Mouse (Mus musculus) forebrain, embryonic 10.5 days (tissue): ENCODE results near the gene Gvin1. TPM values are rescaled to one million over a fixed set of nuclear protein-coding genes. Genes with fewer than 3 reads are reported as not detected.
"Not testable (repeated sequence)": the region's sequence is repeated elsewhere in the genome, so short reads cannot be mapped to it uniquely, and the experiment has no call there.

Experiments
- DNase-seq: peaks from one replicate; pipeline ENCODE4 v3.0.0-alpha.2; 2017; ENCODE audit warnings: low spot score; ENCODE audit errors: extremely low spot score
- H3K27ac ChIP-seq: fragments of 300-500 bp; sonication (generic); 2 replicates; pipeline ENCODE4 v1.5.1; 2016; ENCODE audit warnings: mild to moderate bottlenecking
- H3K27me3 ChIP-seq: fragments of 300-500 bp; sonication (generic); 2 replicates; pipeline ENCODE4 v1.6.1; 2016; ENCODE audit warnings: mild to moderate bottlenecking; ENCODE audit not compliant: poor library complexity, severe bottlenecking
- H3K36me3 ChIP-seq: fragments of 300-500 bp; sonication (generic); replicated peaks from 2 replicates; pipeline ENCODE4 v1.6.1; 2016; ENCODE audit warnings: mild to moderate bottlenecking, moderate library complexity
- H3K4me1 ChIP-seq: fragments of 300-500 bp; sonication (generic); 2 replicates; pipeline ENCODE4 v1.6.1; 2016
- H3K4me3 ChIP-seq: fragments of 300-500 bp; sonication (generic); 2 replicates; pipeline ENCODE4 v1.5.1; 2016; ENCODE audit warnings: mild to moderate bottlenecking, moderate library complexity
- H3K9me3 ChIP-seq: fragments of 300-500 bp; sonication (generic); 2 replicates; pipeline ENCODE4 v1.6.1; 2016; ENCODE audit warnings: mild to moderate bottlenecking, moderate library complexity
- WGBS: fragments of 180-500 bp; shearing (Covaris S2); methylation state at CpG from one replicate; pipeline ENCODE4 v1.1.7; 2016; 5-methylcytosine and 5-hydroxymethylcytosine counted together
- polyA plus RNA-seq: library from polyadenylated mRNA; unstranded; fragments of >200 nt; fragmentation: Nextera tagmentation; extraction: Ambion mirVana; gene quantifications from 2 replicates; pipeline ENCODE4 v1.2.1, GENCODE M21; 2016

Gene Gvin1
- polyA plus RNA-seq: 0.06 TPM in 1 of 2 replicates, not detected in the other

DNA sequence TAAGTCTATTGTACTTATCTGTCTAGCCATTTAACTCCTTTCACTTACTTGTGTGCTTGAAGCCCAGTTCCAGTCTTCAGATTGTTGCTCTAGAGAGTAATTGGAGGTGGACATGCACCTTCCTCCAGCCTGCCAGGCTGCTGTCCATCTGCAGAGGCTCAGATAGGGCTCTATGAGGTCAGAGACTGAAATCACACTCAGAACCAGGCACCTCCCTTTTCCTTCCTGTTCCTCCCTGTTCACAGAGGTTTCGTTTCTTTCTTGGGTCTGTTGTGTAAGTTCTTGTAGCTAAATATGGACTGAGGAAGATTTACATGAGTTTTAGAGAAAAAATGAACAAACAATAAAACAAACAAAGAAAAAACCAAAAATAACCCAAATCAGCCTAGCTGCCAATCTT is at the start of gene Gvin1:
Gvin1 (minus strand) TSS at position 150 of the 400 bp plus-strand sequence.
- H3K27ac ChIP-seq, H3K4me3 ChIP-seq, H3K36me3 ChIP-seq, H3K4me1 ChIP-seq, H3K9me3 ChIP-seq, DNase-seq, H3K27me3 ChIP-seq: not testable (repeated sequence)
- WGBS: 78% methylated on average over 1 of the region's 1 CpGs

DNA sequence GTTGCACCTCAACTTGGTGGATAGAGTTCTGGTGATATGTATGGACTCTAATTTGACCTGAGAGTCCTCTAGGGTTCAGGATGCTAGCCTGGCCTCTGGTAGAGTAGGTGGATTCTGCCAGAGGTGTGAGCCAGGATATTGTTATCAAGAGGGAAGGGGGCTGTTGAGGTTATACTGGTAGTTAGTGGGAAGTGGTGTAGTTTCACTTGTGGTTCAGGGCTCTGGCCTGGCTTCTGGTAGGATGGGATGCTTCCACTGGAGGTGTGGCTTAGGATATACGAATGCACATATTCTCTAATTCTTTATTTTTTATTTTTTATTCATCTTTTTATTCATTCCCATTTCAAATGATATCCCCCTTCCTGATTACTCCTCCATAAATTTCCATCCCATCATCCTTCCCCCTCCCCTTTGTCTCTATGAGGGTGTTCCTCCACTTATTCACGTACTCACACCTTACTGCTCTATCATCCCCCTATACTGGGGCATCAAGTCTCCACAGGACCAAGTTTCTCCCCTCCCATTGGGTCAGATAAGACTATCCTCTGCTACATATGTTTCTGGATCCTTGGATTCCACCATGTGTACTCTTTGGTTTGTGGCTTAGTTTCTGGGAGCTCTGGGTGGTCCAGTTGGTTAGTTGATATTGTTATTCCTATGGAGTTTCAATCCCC is 36.9 kb upstream of the Gvin1 start:
- Histone ChIP-seq H3K36me3 (no peaks in the 10 kb centered on the region), H3K27ac (no peak overlapping the region), H3K4me3 (no peak overlapping the region), H3K9me3 (peaks cover 7% of the 10 kb centered on the region), H3K27me3 (no peaks in the 10 kb centered on the region), H3K4me1 (no peaks in the 10 kb centered on the region)
- WGBS: 85% methylated on average over 2 of the region's 2 CpGs
- no peak for DNase-seq

DNA sequence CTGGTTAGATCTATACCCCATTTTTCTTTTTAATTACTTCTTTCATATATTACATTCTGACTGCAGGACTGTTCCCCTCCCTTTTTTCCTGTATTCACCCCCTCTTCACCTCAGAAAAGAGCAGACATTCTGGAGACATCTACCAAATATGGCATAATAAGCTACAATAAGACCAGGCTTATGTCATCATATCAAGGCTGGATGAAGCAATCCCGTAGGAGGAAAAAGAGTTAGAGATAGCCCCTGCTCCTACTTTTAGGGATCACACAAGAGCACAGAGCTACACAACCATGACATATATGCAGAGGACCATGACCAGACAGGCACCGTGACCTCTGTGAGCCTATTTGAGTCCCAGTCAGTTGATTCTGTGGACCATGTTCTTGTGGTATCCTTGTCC is 33.8 kb upstream of the Gvin1 start:
- H3K36me3 ChIP-seq: no peaks in the 10 kb centered on the region
- H3K27me3 ChIP-seq: no peaks in the 10 kb centered on the region
- no peak overlapping the region for H3K27ac ChIP-seq
- no peak for DNase-seq
- WGBS: 90% methylated on average over 2 of the region's 2 CpGs
- H3K4me3 ChIP-seq: no peak overlapping the region
- H3K9me3 ChIP-seq: peaks cover 7% of the 10 kb centered on the region
- H3K4me1 ChIP-seq: no peaks in the 10 kb centered on the region

DNA sequence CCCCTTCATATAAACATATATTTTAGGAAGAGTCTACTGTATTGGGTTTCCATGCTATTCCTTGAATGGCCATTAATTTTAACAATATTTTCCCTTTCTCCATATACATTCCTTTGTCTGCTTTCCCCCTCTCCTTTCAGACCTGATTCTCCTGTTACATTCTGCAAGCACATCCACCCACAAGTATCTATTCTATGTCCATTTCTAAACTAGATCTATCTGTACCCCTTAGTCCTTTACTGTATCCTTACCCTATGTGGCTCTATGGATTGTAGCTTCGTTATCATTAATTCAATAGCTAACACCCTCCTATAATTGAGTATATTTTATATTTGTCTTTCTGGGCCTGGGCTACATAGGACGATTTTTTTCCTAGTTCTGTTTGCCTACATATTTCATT is 33.1 kb upstream of the Gvin1 start:
- Histone ChIP-seq H3K9me3 (peaks cover 4% of the 10 kb centered on the region), H3K36me3 (no peaks in the 10 kb centered on the region), H3K4me1 (no peaks in the 10 kb centered on the region), H3K27me3 (no peaks in the 10 kb centered on the region), H3K4me3 (no peak overlapping the region), H3K27ac (no peak overlapping the region)
- no peak for DNase-seq
- WGBS: 86% methylated on average over 2 of the region's 2 CpGs

DNA sequence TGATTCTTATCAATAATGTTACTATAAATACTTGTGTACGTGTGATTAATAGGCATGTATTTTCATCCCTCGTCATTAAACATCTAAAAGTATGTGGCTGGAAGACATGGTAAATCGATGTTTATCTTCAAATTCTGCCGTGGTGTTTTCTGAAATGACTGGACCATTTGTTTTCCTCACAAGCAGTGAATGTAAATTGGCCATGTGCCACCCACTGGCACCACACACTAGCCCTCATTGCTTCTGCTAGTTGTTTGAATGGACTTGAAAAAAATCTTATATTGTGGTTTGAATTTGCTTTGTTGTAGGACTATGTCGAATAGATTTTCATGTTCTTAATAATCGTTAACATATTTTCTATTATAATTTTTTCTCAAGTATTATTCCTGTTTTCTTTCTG is 30.5 kb upstream of the Gvin1 start:
- DNase-seq: no peak
- Histone ChIP-seq H3K4me3 (no peak overlapping the region), H3K4me1 (no peaks in the 10 kb centered on the region), H3K9me3 (peaks cover 5% of the 10 kb centered on the region; the same call in 1 of the 2 replicates), H3K27ac (no peak overlapping the region), H3K27me3 (no peaks in the 10 kb centered on the region), H3K36me3 (no peaks in the 10 kb centered on the region)
- WGBS: 89% methylated on average over 6 of the region's 6 CpGs

DNA sequence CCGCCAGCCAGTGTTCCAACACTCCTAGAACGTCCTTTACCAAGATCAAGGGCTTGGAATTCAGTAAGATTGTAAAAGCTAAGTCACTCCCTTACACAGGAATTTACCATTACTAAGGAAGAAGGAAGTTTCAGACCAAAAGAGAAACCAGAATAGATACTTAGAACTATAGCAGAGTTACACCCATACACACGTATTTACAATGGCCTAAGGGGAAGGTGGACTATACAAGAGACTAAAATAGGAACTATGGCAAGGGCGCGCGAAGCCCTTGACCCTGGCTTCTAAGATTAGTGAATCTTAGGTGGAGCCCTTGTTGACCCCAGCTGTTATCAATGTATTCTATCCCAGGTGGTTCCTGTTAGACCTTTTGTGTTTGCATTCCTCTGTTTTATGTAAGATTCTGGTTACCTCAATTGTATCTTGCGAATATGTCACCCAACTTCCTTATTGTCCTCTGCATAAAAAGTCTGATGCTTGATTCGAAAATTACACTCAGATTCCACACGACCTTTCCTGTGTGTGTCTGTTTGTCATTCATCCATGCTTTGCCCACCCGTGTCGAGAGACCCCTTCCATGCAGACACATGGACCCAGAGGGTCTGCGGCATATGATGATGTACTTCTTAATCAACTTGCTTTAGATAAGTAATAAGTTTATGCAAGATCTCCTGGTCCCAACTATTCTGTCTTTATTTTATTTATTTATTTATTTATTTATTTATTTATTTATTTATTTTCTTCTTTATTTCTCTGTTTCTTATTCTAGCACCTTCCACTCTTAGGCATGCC is 25.6 kb upstream of the Gvin1 start:
- whole genome bisulfite sequencing: 92% methylated on average over 12 of the region's 12 CpGs
- not testable (repeated sequence) for H3K36me3 ChIP-seq, H3K4me1 ChIP-seq, H3K4me3 ChIP-seq, DNase-seq, H3K27ac ChIP-seq, H3K27me3 ChIP-seq
- peaks cover 17% of the 10 kb centered on the region; the same call in 1 of the 2 replicates for H3K9me3 ChIP-seq

DNA sequence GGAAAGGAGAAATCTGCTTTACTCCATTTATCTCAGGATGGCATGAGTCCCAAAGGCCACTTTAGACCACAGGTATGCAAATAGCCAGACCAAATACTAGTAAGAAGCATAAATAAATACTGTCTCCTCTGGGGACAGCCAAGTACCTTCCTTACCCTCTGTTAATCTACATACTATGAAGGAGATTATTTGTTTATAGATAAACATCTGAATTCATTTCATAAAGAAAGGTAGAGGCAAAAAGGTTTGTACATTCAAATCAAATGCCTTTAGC is 22.0 kb upstream of the Gvin1 start:
- Histone ChIP-seq H3K4me3 (no peak overlapping the region), H3K36me3 (no peaks in the 10 kb centered on the region), H3K4me1 (no peaks in the 10 kb centered on the region), H3K27ac (no peak overlapping the region), H3K9me3 (peaks cover 17% of the 10 kb centered on the region; the same call in 1 of the 2 replicates), H3K27me3 (no peaks in the 10 kb centered on the region)
- no peak for DNase-seq

DNA sequence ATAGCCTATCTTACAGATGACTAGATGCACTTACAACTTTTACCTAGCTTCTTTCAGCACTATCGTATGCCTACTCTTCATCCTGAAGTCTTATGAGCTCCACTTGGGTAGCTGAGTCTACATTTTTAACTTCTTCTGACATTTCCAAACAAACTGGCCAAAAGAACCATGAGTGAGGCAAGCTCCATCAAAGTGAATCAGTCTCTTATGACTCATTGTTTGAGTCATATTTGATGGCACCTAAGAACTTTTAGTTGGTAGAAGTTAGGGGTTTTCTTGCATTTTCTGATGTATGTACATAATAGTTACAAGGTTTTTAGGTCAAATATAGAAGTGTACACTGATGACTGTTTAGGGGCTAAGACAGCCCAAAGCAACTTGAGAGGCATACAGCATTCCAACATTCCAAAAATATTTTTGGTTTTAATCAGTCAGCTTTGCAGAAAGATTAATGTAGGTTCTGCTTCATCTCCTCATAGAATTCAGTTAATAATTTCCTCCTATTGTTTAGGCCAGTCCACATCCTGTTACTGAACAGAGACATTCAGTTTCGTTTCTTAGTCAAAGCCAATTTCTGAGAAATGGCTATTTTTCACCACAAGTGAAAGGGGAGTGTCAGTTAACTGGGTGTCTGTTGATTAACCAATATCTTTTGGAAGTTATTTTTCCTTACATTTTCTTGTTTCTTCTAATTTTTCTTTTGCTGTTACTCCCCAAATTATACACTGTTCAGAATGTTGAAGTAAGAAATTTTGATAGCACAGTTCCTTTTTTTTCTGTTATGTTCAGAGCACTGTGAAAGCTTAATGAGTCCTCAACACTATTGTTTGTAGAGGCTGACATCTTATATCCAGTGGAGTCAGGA is 21.4 kb upstream of the Gvin1 start:
- H3K4me3 ChIP-seq: no peak overlapping the region
- H3K36me3 ChIP-seq: no peaks in the 10 kb centered on the region
- DNase-seq: no peak
- no peaks in the 10 kb centered on the region for H3K27me3 ChIP-seq
- no peak overlapping the region for H3K27ac ChIP-seq
- H3K4me1 ChIP-seq: no peaks in the 10 kb centered on the region
- H3K9me3 ChIP-seq: peaks cover 16% of the 10 kb centered on the region; the same call in 1 of the 2 replicates
- 84% methylated on average over 2 of the region's 2 CpGs for WGBS

DNA sequence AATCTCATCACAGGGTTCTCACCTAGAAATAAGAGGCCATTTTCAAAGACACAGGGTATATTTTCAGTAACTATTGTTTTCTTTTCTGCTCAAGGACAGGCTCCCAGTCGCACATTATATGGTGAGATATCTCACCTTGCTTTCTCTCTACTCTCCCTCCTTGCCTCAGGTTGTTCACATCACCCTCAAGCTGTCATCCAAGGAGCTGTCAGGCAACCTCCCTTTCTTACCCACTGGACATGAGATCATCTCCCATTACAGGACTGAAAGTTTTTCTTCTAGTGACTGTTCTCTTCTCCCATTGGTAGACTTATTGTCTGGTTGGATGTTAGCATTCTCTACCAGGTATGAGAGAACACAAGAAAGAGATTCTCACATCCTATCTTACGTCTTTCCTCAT is 20.5 kb upstream of the Gvin1 start:
- H3K27me3 ChIP-seq: no peaks in the 10 kb centered on the region
- no peak overlapping the region for H3K27ac ChIP-seq
- no peak for DNase-seq
- 81% methylated on average over 2 of the region's 2 CpGs for WGBS
- no peaks in the 10 kb centered on the region for H3K36me3 ChIP-seq
- peaks cover 11% of the 10 kb centered on the region; the same call in 1 of the 2 replicates for H3K9me3 ChIP-seq
- H3K4me1 ChIP-seq: no peaks in the 10 kb centered on the region
- no peak overlapping the region for H3K4me3 ChIP-seq

DNA sequence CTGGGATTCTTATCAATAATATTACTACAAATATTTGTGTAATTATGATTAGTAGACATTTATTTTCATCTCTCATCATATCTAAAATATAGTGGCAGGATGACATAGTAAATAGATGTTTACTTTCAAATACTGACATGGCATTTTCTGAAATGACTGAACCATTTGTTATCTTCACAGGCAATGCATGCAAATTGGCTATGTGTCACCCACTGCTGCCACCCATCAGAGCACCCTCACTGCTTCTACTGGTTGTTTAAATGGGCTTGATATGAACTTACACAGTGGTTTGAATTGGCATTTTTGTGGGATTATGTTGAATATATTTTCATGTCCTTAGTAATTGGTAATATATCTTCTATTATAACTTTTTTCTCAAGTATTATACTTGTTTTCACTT is 784 bp upstream of the Gvin1 start:
- not testable (repeated sequence) for H3K27me3 ChIP-seq, DNase-seq, H3K9me3 ChIP-seq, H3K4me3 ChIP-seq, H3K27ac ChIP-seq, H3K4me1 ChIP-seq, H3K36me3 ChIP-seq

DNA sequence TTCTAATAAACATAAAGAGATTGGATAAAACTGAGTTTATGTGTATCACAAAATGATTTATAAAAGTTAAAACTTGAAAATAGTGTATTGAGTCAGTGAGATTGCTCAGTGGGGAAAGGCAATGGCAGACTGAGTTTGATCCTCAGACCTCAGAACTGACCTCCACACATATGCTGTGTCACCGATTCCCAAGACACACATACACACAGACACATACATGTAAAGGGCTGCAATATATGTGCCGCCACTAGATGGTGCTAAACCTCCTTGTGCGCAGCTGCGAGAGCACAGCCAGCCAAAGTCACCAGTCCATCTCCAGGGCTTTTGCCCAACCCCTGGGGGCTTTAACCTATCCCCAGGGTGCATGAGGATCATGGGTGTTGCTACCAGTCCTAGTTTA is 1.4 kb downstream of the Gvin1 start:
- not testable (repeated sequence) for H3K27me3 ChIP-seq, H3K36me3 ChIP-seq, H3K9me3 ChIP-seq, H3K27ac ChIP-seq, DNase-seq, H3K4me1 ChIP-seq, H3K4me3 ChIP-seq
- WGBS: no CpG with 5 or more reads among the region's 4 CpGs

DNA sequence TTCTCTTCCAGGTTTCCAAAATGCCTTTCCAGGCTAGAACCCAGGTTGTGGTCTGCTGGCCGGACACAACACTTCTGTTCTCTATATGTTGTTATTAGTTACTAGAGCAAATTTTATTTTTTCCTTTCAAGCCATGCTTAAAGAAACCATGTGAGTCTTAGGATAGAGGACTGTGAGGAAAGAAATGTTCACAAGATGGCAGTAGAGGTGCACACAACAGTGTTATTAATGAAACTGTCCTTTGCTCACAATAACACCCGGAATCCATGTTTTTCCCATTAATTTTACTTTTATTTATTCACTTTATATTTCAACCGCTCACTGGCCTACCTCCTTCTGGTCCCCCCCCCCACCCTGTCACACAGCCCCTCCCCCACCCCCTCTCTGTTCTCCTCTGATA is 8.5 kb downstream of the Gvin1 start:
- H3K9me3 ChIP-seq, H3K4me1 ChIP-seq, DNase-seq, H3K36me3 ChIP-seq, H3K4me3 ChIP-seq, H3K27me3 ChIP-seq, H3K27ac ChIP-seq: not testable (repeated sequence)
- 90% methylated on average over 2 of the region's 3 CpGs for WGBS

DNA sequence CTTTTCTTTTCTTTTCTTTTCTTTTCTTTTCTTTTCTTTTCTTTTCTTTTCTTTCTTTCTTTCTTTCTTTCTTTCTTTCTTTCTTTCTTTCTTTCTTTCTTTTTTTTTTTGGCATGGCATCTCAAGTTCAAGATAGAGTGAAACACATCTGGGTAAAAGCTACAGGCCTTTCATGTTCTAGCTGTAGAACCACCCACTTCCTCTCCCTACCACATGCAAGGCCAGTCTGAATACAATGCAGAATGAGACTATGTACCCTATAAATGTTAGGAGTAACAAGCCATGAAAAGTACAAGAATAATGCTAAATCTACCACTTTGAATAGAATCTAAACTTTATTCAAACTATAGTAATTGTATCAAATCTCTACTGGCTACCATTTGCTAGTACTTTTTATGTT is 38.1 kb downstream of the Gvin1 start:
- H3K4me1 ChIP-seq, H3K27me3 ChIP-seq, H3K4me3 ChIP-seq, DNase-seq, H3K36me3 ChIP-seq, H3K27ac ChIP-seq, H3K9me3 ChIP-seq: not testable (repeated sequence)
